Mouse (Mus musculus): Measurements from ENCODE around the gene Gm6020. TPM values are rescaled to one million over a fixed set of nuclear protein-coding genes. Genes with fewer than 3 reads are reported as not detected.

Gene Gm6020
- total and polyA plus RNA-seq, 2 experiments from 2014 or later: not detected

DNA sequence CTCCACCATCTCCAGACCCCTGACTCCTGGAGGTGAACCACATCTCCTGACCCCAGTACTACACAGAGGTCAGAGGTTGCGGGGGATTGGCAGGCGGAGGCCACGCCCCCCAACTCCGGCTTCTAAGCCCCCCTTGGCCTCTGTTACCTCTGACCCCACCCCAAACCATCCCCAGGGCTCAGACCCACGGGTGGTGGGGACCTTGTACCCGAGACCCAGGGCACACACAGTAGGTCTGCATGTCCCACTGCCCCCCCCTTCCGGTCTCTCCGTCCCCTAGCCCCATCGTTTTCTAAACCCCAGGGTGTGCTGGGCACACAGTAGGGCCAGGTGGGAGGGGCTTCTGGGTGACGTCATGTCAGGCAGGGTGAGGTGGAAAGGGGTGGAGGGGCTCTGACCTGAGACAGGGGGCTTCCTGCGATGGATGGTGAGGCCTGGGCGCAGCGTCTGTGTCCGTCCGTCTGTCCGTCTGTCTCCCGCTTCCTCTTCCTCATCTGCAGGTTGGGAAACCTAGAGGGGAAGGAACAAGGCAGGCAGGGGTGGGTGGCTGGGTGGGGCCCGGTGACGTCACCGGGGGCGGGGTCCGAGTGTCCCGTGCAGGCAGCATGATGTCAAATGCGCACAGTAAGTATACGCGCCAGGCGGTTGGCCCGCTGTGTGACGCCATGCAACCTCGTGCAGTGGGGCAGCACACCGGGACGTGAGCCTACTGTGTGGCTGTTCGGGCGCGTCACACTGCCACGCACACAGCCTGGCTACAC is 44.4 kb downstream of the Gm6020 start, which contains the start of gene Csf2ra:
Gene Csf2ra (minus strand): TSS at position 489 of the 761 bp plus-strand sequence.
- WGBS: 67% methylated on average over 35 of the region's 36 CpGs
- H3K4me2 ChIP-seq (ENCODE audit: low read depth, low read length, poor library complexity, severe bottlenecking): peak within 1 kb of the TSS; percentile 81
- H3K4me1 ChIP-seq (ENCODE audit: insufficient read depth, low read length): no peaks in the 10 kb centered on the region; the same call in 1 of the 2 replicates
- no peaks in the 10 kb centered on the region for H3K36me3 ChIP-seq (ENCODE audit: insufficient read depth, low read length)
- DNase-seq (ENCODE audit: low spot score): no peak
- H3K27ac ChIP-seq (ENCODE audit: low read depth, low read length): peak within 1 kb of the TSS; percentile 95
- H3K9me3 ChIP-seq (ENCODE audit: low read length): no peaks in the 10 kb centered on the region
- H3K4me3 ChIP-seq (ENCODE audit: low read depth, low read length): peak within 1 kb of the TSS; percentile 57
- H3K27me3 ChIP-seq (ENCODE audit: insufficient read depth, low read length): no peaks in the 10 kb centered on the region
- no peak for TF ChIP-seq CTCF (IDR thresholded peaks at IDR 0.05)
- no peak for ATAC-seq (ENCODE audit: low FRiP score)
- peak within 1 kb of the TSS; percentile 52 for H3K9ac ChIP-seq (replicated peaks; ENCODE audit: low read length, poor library complexity, severe bottlenecking)

Other genes starting within 250 kb of the Gm6020 start
- gene Zfp950, start 43.0 kb upstream of the Gm6020 start, total RNA-seq (2014; rRNA removed): 16.5 and 21.8 TPM in 2 replicates
- 29.3 and 35.7 TPM in 2 replicates for gene Zfp950, start 43.0 kb upstream of the Gm6020 start, polyA plus RNA-seq (2015; fragmentation: Nextera tagmentation; extraction: Ambion mirVana)
- gene Gm7102, start 7.6 kb upstream of the Gm6020 start, total RNA-seq (2014; rRNA removed): 0.28 and 1.2 TPM in 2 replicates
- gene Gm7102, start 7.6 kb upstream of the Gm6020 start, polyA plus RNA-seq (2015; fragmentation: Nextera tagmentation; extraction: Ambion mirVana): 0.11 and 0.14 TPM in 2 replicates
- gene Csf2ra, start 44.5 kb downstream of the Gm6020 start, total RNA-seq (2014; rRNA removed): 47.0 and 52.1 TPM in 2 replicates
- 42.8 and 53.2 TPM in 2 replicates for gene Csf2ra, start 44.5 kb downstream of the Gm6020 start, polyA plus RNA-seq (2015; fragmentation: Nextera tagmentation; extraction: Ambion mirVana)
- gene Gm21060, start 113.2 kb downstream of the Gm6020 start, total RNA-seq (2014; rRNA removed): not detected in 2 replicates
- gene Gm21060, start 113.2 kb downstream of the Gm6020 start, polyA plus RNA-seq (2015; fragmentation: Nextera tagmentation; extraction: Ambion mirVana): not detected in 2 replicates

Measured in midbrain, postnatal 0 days (tissue).